In genomic region chr12:28817427-28817752, GRCm38 (mm10) we compare ENCODE assay signal across 9 mouse cellular contexts.
DNase-seq lines count a peak whose midpoint lies in the region; ATAC-seq lines count a peak whose summit lies in the region.
"Had no signal": no experiment of that assay in that cellular context is flagged by ENCODE, and none has a peak within 500 bp of the region (broad histone marks: within the 10 kb centered on the region; RNA-seq: fewer than 3 reads in every experiment).

No protein-coding gene starts in this region.

- H3K4me3 ChIP-seq in embryonic facial prominence, embryonic 14.5 days (ENCODE audit: low read depth, low read length), result no peak overlapping the region
- no peak overlapping the region for H3K4me3 ChIP-seq in hindbrain, embryonic 16.5 days (ENCODE audit: low read length)
- H3K4me3 ChIP-seq in midbrain, embryonic 15.5 days, result no peak overlapping the region
- no peak overlapping the region for H3K4me3 ChIP-seq in liver, embryonic 12.5 days
- H3K4me3 ChIP-seq: megakaryocyte, embryonic 14.5 days had no signal

- H3K9ac ChIP-seq in embryonic facial prominence, embryonic 14.5 days (ENCODE audit: low read depth, low read length), result no peak overlapping the region
- peak overlapping the region; percentile 55 for H3K9ac ChIP-seq in hindbrain, embryonic 16.5 days (ENCODE audit: low read depth, low read length)
- no peak overlapping the region for H3K9ac ChIP-seq in midbrain, embryonic 15.5 days
- no peak overlapping the region for H3K9ac ChIP-seq in liver, embryonic 12.5 days

- DNase-seq in layer of hippocampus, adult 11-12 months (ENCODE audit: low spot score), result peak; percentile 54
- no peak for DNase-seq in layer of hippocampus, postnatal 14 days (ENCODE audit: low spot score in 2 of 2)
- DNase-seq in embryonic facial prominence, embryonic 14.5 days (ENCODE audit: low spot score), result peak; percentile 93
- no peak for DNase-seq in spleen, adult 18-20 months
- DNase-seq in spleen, postnatal 14 days (ENCODE audit: low spot score in 2 of 2), result no peak

- peak; percentile 94 for ATAC-seq in embryonic facial prominence, embryonic 14.5 days (ENCODE audit: low read depth)
- ATAC-seq in hindbrain, embryonic 16.5 days, result peak; percentile 88
- ATAC-seq in midbrain, embryonic 15.5 days (replicated peaks), result peak; percentile 92
- no peak for ATAC-seq in liver, embryonic 12.5 days

- H3K4me2 ChIP-seq in embryonic facial prominence, embryonic 14.5 days (ENCODE audit: low read depth, low read length), result no peak overlapping the region
- peak overlapping the region; percentile 3; the same call in 1 of the 2 replicates for H3K4me2 ChIP-seq in hindbrain, embryonic 16.5 days (ENCODE audit: low read length)
- peak overlapping the region; percentile 26 for H3K4me2 ChIP-seq in midbrain, embryonic 15.5 days
- no peak overlapping the region for H3K4me2 ChIP-seq in liver, embryonic 12.5 days

- H3K27me3 ChIP-seq in embryonic facial prominence, embryonic 14.5 days (replicated peaks; ENCODE audit: control insufficient read depth, insufficient read depth, low read length), result no peaks in the 10 kb centered on the region
- no peaks in the 10 kb centered on the region for H3K27me3 ChIP-seq in hindbrain, embryonic 16.5 days (replicated peaks; ENCODE audit: control insufficient read depth, insufficient read depth, low read length)
- no peaks in the 10 kb centered on the region for H3K27me3 ChIP-seq in midbrain, embryonic 15.5 days (replicated peaks)
- no peaks in the 10 kb centered on the region for H3K27me3 ChIP-seq in liver, embryonic 12.5 days (replicated peaks)
- H3K27me3 ChIP-seq: megakaryocyte, embryonic 14.5 days had no signal

- no peaks in the 10 kb centered on the region for H3K9me3 ChIP-seq in embryonic facial prominence, embryonic 14.5 days (ENCODE audit: control insufficient read depth, low read length)
- H3K9me3 ChIP-seq in hindbrain, embryonic 16.5 days (ENCODE audit: control insufficient read depth, low read length), result no peaks in the 10 kb centered on the region
- H3K9me3 ChIP-seq in midbrain, embryonic 15.5 days, result no peaks in the 10 kb centered on the region
- H3K9me3 ChIP-seq in liver, embryonic 12.5 days (replicated peaks), result no peaks in the 10 kb centered on the region

- H3K36me3 ChIP-seq in embryonic facial prominence, embryonic 14.5 days (ENCODE audit: control insufficient read depth, insufficient read depth, low read length), result no peaks in the 10 kb centered on the region
- H3K36me3 ChIP-seq in hindbrain, embryonic 16.5 days (ENCODE audit: control insufficient read depth, insufficient read depth, low read length), result no peaks in the 10 kb centered on the region
- no peaks in the 10 kb centered on the region for H3K36me3 ChIP-seq in midbrain, embryonic 15.5 days (replicated peaks)
- H3K36me3 ChIP-seq in liver, embryonic 12.5 days, result no peaks in the 10 kb centered on the region

- peaks cover 5% of the 10 kb centered on the region; the same call in 1 of the 2 replicates for H3K4me1 ChIP-seq in embryonic facial prominence, embryonic 14.5 days (ENCODE audit: control insufficient read depth, insufficient read depth, low read length)
- H3K4me1 ChIP-seq in hindbrain, embryonic 16.5 days (ENCODE audit: control insufficient read depth, insufficient read depth, low read depth, low read length), result peaks cover 25% of the 10 kb centered on the region
- H3K4me1 ChIP-seq in midbrain, embryonic 15.5 days, result peaks cover 36% of the 10 kb centered on the region
- H3K4me1 ChIP-seq in liver, embryonic 12.5 days, result peaks cover 28% of the 10 kb centered on the region; the same call in 1 of the 2 replicates

- 13% methylated on average over 5 of the region's 5 CpGs for WGBS in embryonic facial prominence, embryonic 14.5 days
- WGBS in hindbrain, embryonic 16.5 days, result 7% methylated on average over 5 of the region's 5 CpGs
- 3% methylated on average over 5 of the region's 5 CpGs for WGBS in midbrain, embryonic 15.5 days
- WGBS in liver, embryonic 12.5 days (ENCODE audit: insufficient replicate concordance), result 62% methylated on average over 5 of the region's 5 CpGs

- H3K27ac ChIP-seq in embryonic facial prominence, embryonic 14.5 days (replicated peaks; ENCODE audit: low read depth, low read length), result no peak overlapping the region
- peak overlapping the region; percentile 84 for H3K27ac ChIP-seq in hindbrain, embryonic 16.5 days (ENCODE audit: low read depth, low read length)
- peak overlapping the region; percentile 89 for H3K27ac ChIP-seq in midbrain, embryonic 15.5 days
- no peak overlapping the region for H3K27ac ChIP-seq in liver, embryonic 12.5 days

Comparison
In these comparisons a context has a peak if more than half of its experiments do, and no peak if none do; other contexts are left out.
1. DNase-seq: peak in layer of hippocampus, adult 11-12 months (single experiment) and embryonic facial prominence, embryonic 14.5 days (single experiment); none in layer of hippocampus, postnatal 14 days (0 of 2), spleen, adult 18-20 months (0 of 2) and spleen, postnatal 14 days (0 of 2).
2. H3K27ac ChIP-seq: peak in hindbrain, embryonic 16.5 days (single experiment) and midbrain, embryonic 15.5 days (single experiment); none in embryonic facial prominence, embryonic 14.5 days (single experiment) and liver, embryonic 12.5 days (single experiment).
3. H3K4me2 ChIP-seq: peak in hindbrain, embryonic 16.5 days (single experiment) and midbrain, embryonic 15.5 days (single experiment); none in embryonic facial prominence, embryonic 14.5 days (single experiment) and liver, embryonic 12.5 days (single experiment).